Mouse (Mus musculus) gastrocnemius, postnatal 25 days (tissue): ENCODE measurements at regions not wholly inside any gene's neighbourhood (a gene's known extent, or its start where the extent isn't known, plus 50 kb on each side); places are given as distances from the start of the nearest gene placed in this dataset.
"Not testable (repeated sequence)": the region's sequence is repeated elsewhere in the genome, so short reads cannot be mapped to it uniquely, and the experiment has no call there.

ENCODE experiments used
- DNase-seq: peaks from one replicate; pipeline ENCODE4 v3.0.0; 2022

DNA sequence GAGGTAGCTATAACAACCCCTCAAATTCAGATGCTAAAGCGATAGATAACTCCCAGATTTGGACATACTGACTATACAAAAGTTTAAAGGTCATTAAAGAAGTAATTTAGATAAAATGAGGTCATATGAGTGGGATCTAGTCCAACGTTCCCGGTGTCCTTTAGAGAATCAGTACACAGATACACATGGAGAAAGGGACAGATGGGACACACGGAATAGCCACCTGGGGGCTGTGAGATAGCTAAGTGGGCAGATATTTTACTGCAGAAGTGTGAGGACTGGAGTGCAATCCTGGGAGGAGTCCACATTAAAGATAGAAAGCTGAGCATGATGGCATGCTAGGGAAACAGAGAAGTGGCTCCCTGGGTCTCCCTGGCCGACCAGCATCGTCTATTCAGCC lies 164.1 kb upstream of the Castor2 start:
- no peak for DNase-seq

GRCm38 (mm10) chr5:133935006-133935405 lies 164.5 kb upstream of the Castor2 start:
- no peak for DNase-seq

- no peak for DNase-seq
These were observed 169.4 kb upstream of the Castor2 start for GRCm38 (mm10) chr5:133930101-133930500.

GRCm38 (mm10) chr5:133927054-133927453 lies 172.5 kb upstream of the Castor2 start:
- DNase-seq, result no peak

- no peak for DNase-seq
These were observed 174.2 kb upstream of the Castor2 start for GRCm38 (mm10) chr5:133925184-133925900.

DNA sequence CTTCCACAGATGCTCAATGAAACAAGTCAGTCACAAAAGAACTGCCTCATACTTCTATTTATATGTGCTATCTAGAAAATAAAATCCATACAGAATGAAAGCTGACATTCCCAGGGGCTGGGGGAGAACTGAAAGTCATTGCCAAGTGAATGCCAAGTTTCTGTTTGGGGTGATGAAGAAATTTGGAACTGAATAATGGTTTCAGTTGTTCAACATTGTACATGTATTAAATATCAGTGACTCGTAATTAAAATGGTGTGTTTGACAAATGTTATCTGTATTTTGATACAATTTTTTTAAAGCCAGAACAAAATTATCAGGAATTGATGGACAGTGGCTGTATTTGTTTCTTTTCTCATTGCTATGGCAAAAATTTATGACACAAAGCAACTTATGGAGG lies 177.3 kb upstream of the Castor2 start:
- DNase-seq, result no peak

DNA sequence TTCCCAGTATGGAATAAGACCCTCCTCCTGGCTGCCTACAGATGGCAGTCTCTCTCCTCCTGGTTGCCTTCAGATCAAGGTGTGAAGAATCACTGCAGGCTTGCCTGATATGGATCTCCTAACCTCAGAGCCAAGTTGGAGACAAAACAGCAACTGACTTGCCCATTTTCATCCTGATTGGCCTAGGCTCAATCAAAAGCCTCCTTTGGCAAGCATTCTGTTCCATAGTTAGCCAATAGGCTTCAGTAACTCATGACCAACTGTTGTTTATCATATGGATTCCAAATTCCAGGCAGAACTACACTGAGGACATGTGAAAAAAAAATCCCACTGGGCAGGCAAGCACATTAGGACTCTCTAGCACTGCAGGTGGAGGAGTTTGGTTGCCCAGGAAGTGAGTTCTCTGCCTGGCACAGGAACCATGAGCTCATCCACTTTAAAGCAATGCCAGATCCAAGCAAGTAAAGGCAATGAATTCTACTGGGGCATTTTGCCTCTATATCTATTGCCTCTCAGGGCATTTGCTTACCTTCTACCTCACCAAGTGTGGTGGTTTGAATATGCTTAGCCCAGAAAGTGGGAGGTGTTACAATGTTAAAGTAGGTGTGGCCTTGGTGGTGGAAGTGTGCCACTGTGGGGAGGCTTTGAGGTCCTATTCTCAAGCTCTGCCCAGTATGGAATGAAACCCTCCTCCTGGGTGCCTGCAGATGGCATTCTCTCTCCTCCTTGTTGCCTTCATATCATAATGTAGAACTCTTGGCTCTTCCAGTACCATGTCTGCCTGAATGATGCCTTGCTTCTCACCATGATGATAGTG lies 183.6 kb upstream of the Castor2 start:
- DNase-seq, result no peak

DNA sequence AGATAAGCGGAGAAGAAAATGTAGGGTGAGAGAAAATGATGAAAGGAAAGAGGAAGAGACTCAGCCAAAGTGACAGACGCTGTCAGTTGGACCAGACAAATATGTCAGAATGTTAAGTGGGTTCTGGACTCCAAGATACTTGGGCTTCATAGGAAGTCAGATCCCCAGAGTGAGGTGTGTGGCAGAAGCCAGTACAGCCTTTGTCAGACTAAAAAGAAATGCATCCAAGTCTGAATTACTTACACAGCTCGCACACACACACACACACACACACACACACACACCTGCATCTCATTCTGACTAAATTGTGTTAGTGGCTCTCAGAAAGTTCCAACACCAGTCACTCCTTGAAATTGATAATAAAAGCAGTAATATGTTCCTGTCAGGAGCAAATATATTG lies 192.1 kb upstream of the Castor2 start:
- no peak for DNase-seq

GRCm38 (mm10) chr5:133898025-133898598 lies 201.4 kb upstream of the Castor2 start:
- peak; percentile 6 for DNase-seq

- DNase-seq, result no peak
These were observed 208.8 kb upstream of the Castor2 start for GRCm38 (mm10) chr5:133890728-133891127.

GRCm38 (mm10) chr5:133889841-133890240 lies 209.7 kb upstream of the Castor2 start:
- DNase-seq, result no peak

DNA sequence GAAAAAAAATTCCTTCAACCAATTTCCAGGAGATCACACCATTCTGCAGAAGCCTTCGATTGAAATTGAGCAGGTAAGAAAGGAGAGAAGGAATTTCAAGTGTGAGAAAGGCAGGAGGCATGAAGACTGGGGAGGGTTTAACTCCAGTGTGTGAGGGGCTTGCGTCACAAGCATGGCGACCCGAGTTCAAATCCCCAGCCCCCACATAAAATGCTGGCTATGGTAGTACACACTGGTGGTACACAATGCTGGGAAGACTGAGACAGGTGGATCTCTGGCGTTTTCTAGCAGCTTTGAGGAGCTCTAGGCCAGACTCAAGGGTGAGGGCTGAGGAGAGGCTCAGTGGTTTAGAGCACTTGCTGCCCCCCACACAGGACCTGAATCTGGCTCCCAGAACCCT lies 214.0 kb upstream of the Castor2 start:
- DNase-seq, result no peak

DNA sequence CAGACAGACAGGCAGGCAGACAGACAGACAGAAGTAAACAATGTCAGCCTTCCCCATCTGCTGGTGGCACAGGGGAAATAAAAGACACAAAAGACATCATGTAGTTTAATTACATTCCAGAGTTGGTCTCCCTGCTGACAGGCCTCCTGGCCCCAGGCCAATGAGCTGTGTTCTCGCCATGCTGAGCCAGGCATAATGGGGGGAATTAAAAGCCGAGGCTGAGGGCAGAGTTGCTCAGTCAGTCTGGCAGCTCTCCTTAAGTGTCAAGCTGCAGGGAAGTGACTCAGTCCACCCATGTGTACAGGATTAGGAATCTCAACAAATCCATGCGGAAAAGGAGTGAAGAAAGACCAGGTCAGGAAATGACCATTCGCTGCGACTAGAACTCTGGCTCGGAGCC lies 214.5 kb upstream of the Castor2 start:
- peak; percentile 39 for DNase-seq

- no peak for DNase-seq
These were observed 214.9 kb upstream of the Castor2 start for GRCm38 (mm10) chr5:133884593-133884992.

- DNase-seq, result no peak
These were observed 255.0 kb upstream of the Castor2 start for GRCm38 (mm10) chr5:133844483-133844882.

DNA sequence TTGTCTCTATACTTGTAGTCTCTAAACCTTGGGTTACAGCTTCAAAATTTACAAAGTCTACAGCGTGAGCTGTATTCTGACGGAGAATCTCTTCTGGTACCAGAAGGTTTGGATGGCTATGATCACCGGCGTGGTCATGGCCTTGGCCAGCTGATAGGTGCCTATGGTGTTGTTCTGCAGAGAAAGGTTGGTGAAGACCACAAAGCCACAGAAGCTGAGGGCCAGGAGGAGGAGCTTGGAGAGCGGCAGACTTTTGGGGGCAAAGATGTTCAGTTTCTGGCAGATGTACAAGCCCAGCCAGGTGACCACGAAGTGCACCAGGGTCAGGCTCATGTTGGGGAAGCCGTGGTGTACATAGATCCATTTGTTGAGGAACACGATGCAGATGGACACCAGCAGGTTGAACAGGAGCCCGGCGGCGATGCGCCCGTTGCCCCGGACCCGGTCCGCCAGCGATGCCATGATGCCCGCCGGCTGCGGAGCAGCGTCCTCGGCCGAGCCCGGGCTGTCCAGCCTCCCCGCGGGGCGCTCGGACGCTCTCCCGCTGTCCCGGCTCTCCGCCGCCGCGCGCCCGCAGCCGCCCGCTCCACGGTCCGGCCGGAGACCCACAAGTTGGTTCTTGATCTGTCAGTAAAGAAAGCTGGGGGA lies 257.3 kb upstream of the Castor2 start:
- DNase-seq, result not testable (repeated sequence)

DNA sequence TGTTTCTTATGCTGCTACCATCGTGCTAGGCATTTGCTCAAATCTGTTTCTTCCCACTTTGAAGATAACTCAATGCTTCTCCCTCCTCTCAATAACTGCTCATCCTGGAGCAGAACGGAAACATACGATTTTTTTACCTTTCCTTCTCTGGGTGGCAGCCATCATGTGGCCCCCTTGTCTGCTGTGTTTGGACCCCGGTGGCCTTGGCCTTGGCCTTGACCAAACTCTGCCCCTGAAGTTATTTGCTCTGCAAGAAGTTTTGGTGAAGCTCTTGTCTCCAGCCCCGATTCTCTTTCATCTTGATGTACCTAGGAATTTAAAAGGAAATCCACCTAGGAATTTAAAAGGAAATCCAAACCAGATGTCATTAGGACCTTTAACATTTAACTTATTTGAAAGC lies 261.2 kb upstream of the Castor2 start:
- DNase-seq, result no peak

DNA sequence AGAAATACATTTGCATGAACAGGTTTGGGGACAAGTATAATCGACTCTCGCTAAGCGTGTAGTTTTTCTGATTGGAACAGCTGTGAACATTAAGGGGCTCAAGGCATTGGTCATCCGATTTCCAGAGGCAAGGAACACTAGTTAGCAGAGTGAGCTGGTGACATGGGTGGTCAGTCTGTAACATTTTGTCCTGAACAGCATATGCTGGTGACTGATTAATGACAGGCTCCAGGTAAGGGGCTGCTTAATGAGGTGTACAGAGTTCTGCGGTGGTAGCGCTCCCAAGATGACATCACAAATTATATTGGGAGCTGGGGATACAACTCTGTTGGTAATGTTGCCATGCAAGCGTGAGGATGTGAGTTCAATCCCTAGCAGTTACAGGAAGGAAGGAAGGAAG lies 266.3 kb upstream of the Castor2 start:
- DNase-seq, result no peak

- DNase-seq, result no peak
These were observed 271.3 kb upstream of the Castor2 start for GRCm38 (mm10) chr5:133828226-133828625.

- DNase-seq, result no peak
These were observed 275.6 kb upstream of the Castor2 start for GRCm38 (mm10) chr5:133823871-133824270.

- no peak for DNase-seq
These were observed 278.2 kb upstream of the Castor2 start for GRCm38 (mm10) chr5:133821273-133821672.

- DNase-seq, result no peak
These were observed 284.0 kb upstream of the Castor2 start for GRCm38 (mm10) chr5:133815462-133815861.

DNA sequence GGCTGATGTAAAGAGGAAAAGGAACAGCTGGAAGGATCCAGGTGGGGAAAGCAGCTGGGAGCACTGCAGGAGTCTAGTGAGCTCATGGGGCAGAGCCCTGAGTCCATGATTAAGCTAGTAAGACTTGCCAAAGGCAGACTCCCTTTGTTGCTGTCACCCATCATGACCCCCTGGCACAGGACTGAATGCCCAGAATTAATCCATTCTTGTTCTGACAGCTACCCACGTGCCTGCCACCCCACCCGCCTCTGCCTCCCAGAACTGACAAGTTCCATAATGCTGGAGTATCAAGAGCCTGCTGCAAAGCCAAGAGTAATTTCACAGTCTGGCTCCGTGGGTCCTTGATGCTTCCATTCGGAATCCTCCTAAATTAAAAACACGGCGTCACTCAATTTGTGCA lies 285.1 kb upstream of the Castor2 start:
- DNase-seq, result no peak
